Mouse (Mus musculus) forebrain, postnatal 0 days (tissue): ENCODE measurements around the gene Cadps2. TPM values are rescaled to one million over a fixed set of nuclear protein-coding genes. Genes with fewer than 3 reads are reported as not detected.

Experiments used
- ATAC-seq: fragments of 200-750 bp; cut with Nextera tagmentation; 2 replicates; pipeline ENCODE4 v1.8.0; 2017; ENCODE audit warnings: mild to moderate bottlenecking, moderate library complexity
- DNase-seq: peaks from one replicate; pipeline ENCODE4 v3.0.0-alpha.2; 2015
- H3K27ac ChIP-seq: fragments of 300-500 bp; sonication (generic); 2 replicates; pipeline ENCODE4 v1.5.1; 2014; ENCODE audit warnings: low read depth, mild to moderate bottlenecking, antibody characterized with exemption, low read length, moderate library complexity, mixed read lengths
- H3K27me3 ChIP-seq: fragments of 300-500 bp; sonication (generic); 2 replicates; pipeline ENCODE4 v1.6.1; 2014; ENCODE audit warnings: mild to moderate bottlenecking, low read length, mixed read lengths; ENCODE audit not compliant: insufficient read depth
- H3K36me3 ChIP-seq: fragments of 300-500 bp; sonication (generic); 2 replicates; pipeline ENCODE4 v1.6.1; 2014; ENCODE audit warnings: mild to moderate bottlenecking, moderate library complexity; ENCODE audit not compliant: insufficient read depth
- H3K4me1 ChIP-seq: fragments of 300-500 bp; sonication (generic); 2 replicates; pipeline ENCODE4 v1.6.1; 2014; ENCODE audit warnings: antibody characterized with exemption; ENCODE audit not compliant: insufficient read depth
- H3K4me2 ChIP-seq: fragments of 300-500 bp; sonication (generic); 2 replicates; pipeline ENCODE4 v1.6.1; 2014; ENCODE audit warnings: low read depth, mild to moderate bottlenecking, moderate library complexity
- H3K4me3 ChIP-seq: fragments of 300-500 bp; sonication (generic); 2 replicates; pipeline ENCODE4 v1.5.1; 2014; ENCODE audit warnings: low read depth, low read length, mixed read lengths
- H3K9ac ChIP-seq: fragments of 300-500 bp; sonication (generic); 2 replicates; pipeline ENCODE4 v1.6.1; 2014; ENCODE audit warnings: mild to moderate bottlenecking
- H3K9me3 ChIP-seq: fragments of 300-500 bp; sonication (generic); 2 replicates; pipeline ENCODE4 v1.6.1; 2016; ENCODE audit warnings: low read length
- CTCF ChIP-seq: sonication (generic); IDR thresholded peaks from 2 replicates; pipeline ENCODE4 v1.5.1; 2016; ENCODE audit warnings: antibody characterized with exemption, control low read depth, low read depth
- WGBS: fragments of 180-500 bp; shearing (Covaris S2); extraction: QIAGEN DNeasy Blood & Tissue Kit; methylation state at CpG from one replicate; pipeline ENCODE4 v1.1.7; 2014; 5-methylcytosine and 5-hydroxymethylcytosine counted together
- polyA plus RNA-seq: library from polyadenylated mRNA; unstranded; fragments of >200 nt; fragmentation: Nextera tagmentation; extraction: Ambion mirVana; gene quantifications from 2 replicates; pipeline ENCODE4 v1.2.1, GENCODE M21; 2015
- total RNA-seq: library from RNA; depleted of rRNA; stranded (reverse); fragments of >200 nt; gene quantifications from 2 replicates; pipeline ENCODE4 v1.2.3, GENCODE M21; 2014

The Cadps2 gene
- total and polyA plus RNA-seq, 2 experiments from 2014 or later, result 7.0 to 24.8 TPM

GRCm38 (mm10) chr6:23720401-23720800 is 118.8 kb downstream of the Cadps2 start:
- no peaks in the 10 kb centered on the region for H3K27me3 ChIP-seq
- WGBS, result 77% methylated on average over 2 of the region's 2 CpGs
- ATAC-seq, result no peak
- no peak overlapping the region for H3K4me3 ChIP-seq
- H3K36me3 ChIP-seq, result no peaks in the 10 kb centered on the region
- H3K9me3 ChIP-seq, result no peaks in the 10 kb centered on the region
- H3K27ac ChIP-seq, result no peak overlapping the region
- no peak overlapping the region for H3K4me2 ChIP-seq
- DNase-seq, result no peak
- TF ChIP-seq CTCF, result no peak
- H3K4me1 ChIP-seq, result no peaks in the 10 kb centered on the region
- H3K9ac ChIP-seq, result no peak overlapping the region

GRCm38 (mm10) chr6:23707506-23707905 is 131.7 kb downstream of the Cadps2 start:
- Histone ChIP-seq H3K9ac (no peak overlapping the region), H3K4me3 (no peak overlapping the region), H3K4me2 (no peak overlapping the region), H3K36me3 (no peaks in the 10 kb centered on the region), H3K9me3 (no peaks in the 10 kb centered on the region), H3K4me1 (no peaks in the 10 kb centered on the region), H3K27me3 (no peaks in the 10 kb centered on the region), H3K27ac (no peak overlapping the region)
- WGBS, result 75% methylated on average over 3 of the region's 3 CpGs
- ATAC-seq (0 out of 2 replicates have a peak, but pooled peaks have one; percentile 12), DNase-seq (no peak)
- TF ChIP-seq CTCF, result no peak

GRCm38 (mm10) chr6:23700879-23701278 is 138.3 kb downstream of the Cadps2 start:
- Histone ChIP-seq H3K36me3 (no peaks in the 10 kb centered on the region), H3K4me2 (no peak overlapping the region), H3K9ac (no peak overlapping the region), H3K27me3 (no peaks in the 10 kb centered on the region), H3K4me3 (no peak overlapping the region), H3K4me1 (no peaks in the 10 kb centered on the region), H3K9me3 (no peaks in the 10 kb centered on the region), H3K27ac (no peak overlapping the region)
- no peak for DNase-seq
- WGBS, result 53% methylated on average over 3 of the region's 3 CpGs
- TF ChIP-seq CTCF, result no peak
- no peak for ATAC-seq

GRCm38 (mm10) chr6:23678172-23678571 is 161.0 kb downstream of the Cadps2 start:
- no peak overlapping the region for H3K9ac ChIP-seq
- H3K27me3 ChIP-seq, result no peaks in the 10 kb centered on the region
- H3K27ac ChIP-seq, result no peak overlapping the region
- WGBS, result 70% methylated on average over 1 of the region's 1 CpGs
- H3K4me2 ChIP-seq, result no peak overlapping the region
- no peaks in the 10 kb centered on the region for H3K36me3 ChIP-seq
- no peaks in the 10 kb centered on the region for H3K4me1 ChIP-seq
- no peak for DNase-seq
- no peak overlapping the region for H3K4me3 ChIP-seq
- H3K9me3 ChIP-seq, result no peaks in the 10 kb centered on the region
- ATAC-seq, result no peak
- no peak for TF ChIP-seq CTCF

- Histone ChIP-seq H3K9ac (no peak within 1 kb of the TSS), H3K27ac (no peak within 1 kb of the TSS), H3K4me2 (no peak within 1 kb of the TSS), H3K4me1 (no peaks in the 10 kb centered on the region), H3K27me3 (no peaks in the 10 kb centered on the region), H3K4me3 (no peak within 1 kb of the TSS), H3K9me3 (no peaks in the 10 kb centered on the region), H3K36me3 (no peaks in the 10 kb centered on the region)
- TF ChIP-seq CTCF, result no peak
- DNase-seq (no peak), ATAC-seq (no peak)
- WGBS, result 96% methylated on average over 2 of the region's 2 CpGs
Observed at GRCm38 (mm10) chr6:23655036-23655435, 184.2 kb downstream of the Cadps2 start, which contains the start of gene Rnf148. TSS of gene Rnf148 (minus strand) at chr6:23655136.

- Histone ChIP-seq H3K4me2 (no peak within 1 kb of the TSS), H3K36me3 (no peaks in the 10 kb centered on the region), H3K4me3 (no peak within 1 kb of the TSS), H3K27me3 (no peaks in the 10 kb centered on the region), H3K9ac (no peak within 1 kb of the TSS), H3K9me3 (no peaks in the 10 kb centered on the region), H3K27ac (no peak within 1 kb of the TSS), H3K4me1 (no peaks in the 10 kb centered on the region)
- TF ChIP-seq CTCF, result no peak
- DNase-seq, result no peak
- WGBS, result 94% methylated on average over 2 of the region's 2 CpGs
- no peak for ATAC-seq
Observed at GRCm38 (mm10) chr6:23650205-23650604, 189.0 kb downstream of the Cadps2 start, which contains the start of gene Rnf133. TSS of gene Rnf133 (minus strand) at chr6:23650305.

GRCm38 (mm10) chr6:23648732-23649131 is 190.5 kb downstream of the Cadps2 start:
- H3K9ac ChIP-seq, result no peak overlapping the region
- no peaks in the 10 kb centered on the region for H3K4me1 ChIP-seq
- no peak for ATAC-seq
- no peaks in the 10 kb centered on the region for H3K27me3 ChIP-seq
- no peaks in the 10 kb centered on the region for H3K36me3 ChIP-seq
- H3K4me3 ChIP-seq, result no peak overlapping the region
- TF ChIP-seq CTCF, result no peak
- WGBS, result 87% methylated on average over 8 of the region's 8 CpGs
- H3K9me3 ChIP-seq, result no peaks in the 10 kb centered on the region
- H3K27ac ChIP-seq, result no peak overlapping the region
- no peak overlapping the region for H3K4me2 ChIP-seq
- no peak for DNase-seq
